Mouse (Mus musculus) hindlimb bud, embryonic 11.5 days (tissue): Measurements from ENCODE around the gene Rmdn3.

Experiments used
- DNase-seq: peaks from one replicate; pipeline ENCODE4 v3.0.0-alpha.2; 2012; ENCODE audit warnings: low read depth, low spot score; ENCODE audit errors: extremely low spot score

Gene Rmdn3

DNA sequence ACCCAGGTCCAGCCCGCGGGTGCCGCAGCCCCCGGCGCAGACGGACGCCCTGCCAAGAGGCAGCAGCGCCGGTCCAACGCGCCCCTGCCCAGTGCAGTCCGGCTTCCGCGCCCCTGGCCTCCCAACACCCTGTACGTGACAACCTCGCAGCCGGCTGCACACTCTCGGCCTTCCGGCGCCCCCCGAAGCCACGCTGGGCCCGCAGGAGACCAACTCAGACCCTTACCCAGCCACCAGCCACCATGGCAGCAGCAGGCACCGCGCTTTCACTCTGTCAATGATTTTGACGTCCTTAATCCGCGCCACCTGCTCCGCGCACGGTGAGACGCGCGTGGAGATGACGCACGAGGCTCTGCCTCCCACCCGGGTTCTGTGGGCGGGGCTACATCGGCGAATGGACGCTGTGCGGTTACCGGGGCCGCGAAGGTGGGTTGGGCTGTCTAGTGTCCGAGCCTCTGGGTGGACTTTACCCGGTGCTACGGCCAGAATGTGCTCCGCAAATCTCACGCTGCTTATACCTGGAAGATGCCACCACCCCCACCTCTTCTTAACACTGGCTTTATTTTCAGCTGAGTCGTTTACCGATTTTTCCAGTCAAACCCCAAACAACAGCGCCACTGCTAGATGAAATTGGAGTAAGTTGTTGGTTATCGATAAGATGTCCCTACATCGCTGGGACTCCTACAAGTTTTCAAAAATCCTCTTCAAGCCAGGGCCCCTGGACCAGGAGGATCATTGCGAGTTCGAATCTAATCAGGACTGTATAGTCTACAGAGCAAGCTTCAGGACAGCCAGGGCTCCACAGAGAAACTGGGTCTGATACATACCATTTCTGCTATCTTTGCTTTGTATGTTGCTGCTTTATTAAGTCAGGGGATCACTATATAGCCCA, at the start of gene Rmdn3:
Rmdn3 (minus strand) TSS at position 354 of the 892 bp plus-strand sequence.
- DNase-seq, result peak; percentile 85

DNA sequence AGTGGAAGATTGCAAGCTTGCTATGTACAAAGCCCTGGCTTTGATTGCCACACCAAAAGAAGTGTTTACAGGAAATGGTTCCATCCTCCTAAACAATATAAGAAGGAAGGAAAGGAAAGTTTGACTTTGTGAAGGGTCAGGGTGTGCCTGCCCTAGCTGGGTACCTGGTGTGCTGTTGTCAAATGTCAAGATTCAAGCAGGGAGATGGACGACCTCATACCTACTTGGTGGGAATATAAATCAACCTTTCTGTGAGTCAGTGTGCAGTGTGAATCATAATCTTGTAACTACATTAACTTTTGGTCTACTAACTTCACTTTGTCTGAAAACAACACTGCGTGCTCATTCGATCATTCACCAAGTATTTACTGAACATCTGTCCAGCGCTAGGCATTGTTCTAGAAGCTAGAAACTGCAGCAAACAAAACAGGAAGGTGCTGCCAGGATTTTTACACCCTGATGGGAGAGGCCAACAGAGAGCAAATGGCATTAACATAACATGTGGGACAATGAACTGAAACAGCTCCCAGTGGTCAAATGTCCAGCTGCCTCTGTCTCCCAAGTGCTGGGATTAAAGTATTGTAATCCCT, 47.1 kb upstream of the Rmdn3 start:
- no peak for DNase-seq

DNA sequence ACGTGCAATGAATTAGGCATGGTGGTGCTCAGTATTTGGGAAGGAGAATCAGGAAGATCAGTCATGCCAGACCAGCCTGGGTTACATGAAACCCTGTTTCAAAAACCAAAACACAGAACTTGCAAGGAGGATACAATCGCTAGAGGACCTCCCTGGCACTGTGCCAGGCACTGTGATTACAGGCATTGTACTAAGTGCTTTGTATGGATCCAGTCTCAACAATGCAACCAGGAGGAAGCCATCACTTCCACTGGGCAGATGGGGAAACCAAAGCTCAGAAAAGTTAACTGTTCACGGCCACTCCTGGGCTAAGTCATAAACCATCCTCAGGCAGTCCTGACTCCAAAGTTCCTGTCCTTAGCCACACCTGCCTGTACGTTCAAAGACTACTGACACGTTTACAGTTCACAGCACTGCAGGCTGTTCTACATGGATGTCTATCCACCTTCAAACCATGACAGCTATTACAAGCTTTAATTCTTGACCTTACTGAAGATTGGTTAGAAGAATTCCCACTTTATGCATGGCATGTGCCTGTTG, 46.1 kb upstream of the Rmdn3 start:
- no peak for DNase-seq

DNA sequence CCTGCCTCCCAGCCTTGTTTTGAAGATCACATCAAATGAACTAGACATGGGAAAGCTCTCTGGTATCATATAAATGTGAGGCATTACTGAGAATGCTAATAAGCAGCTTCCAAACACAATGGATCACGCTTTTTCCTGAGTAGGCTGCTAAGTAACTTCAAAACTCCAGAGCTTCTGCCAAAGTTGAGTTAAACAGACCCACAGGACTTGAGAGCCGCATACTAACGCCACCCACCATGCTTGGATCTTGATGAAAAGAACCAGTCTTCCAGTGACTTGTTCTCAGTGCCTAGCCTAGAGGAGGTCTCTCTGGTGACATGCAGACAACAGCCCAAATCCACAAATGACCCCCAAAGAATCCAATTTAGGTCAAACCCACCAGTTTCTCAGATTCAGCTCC, 42.1 kb upstream of the Rmdn3 start:
- DNase-seq, result no peak

DNA sequence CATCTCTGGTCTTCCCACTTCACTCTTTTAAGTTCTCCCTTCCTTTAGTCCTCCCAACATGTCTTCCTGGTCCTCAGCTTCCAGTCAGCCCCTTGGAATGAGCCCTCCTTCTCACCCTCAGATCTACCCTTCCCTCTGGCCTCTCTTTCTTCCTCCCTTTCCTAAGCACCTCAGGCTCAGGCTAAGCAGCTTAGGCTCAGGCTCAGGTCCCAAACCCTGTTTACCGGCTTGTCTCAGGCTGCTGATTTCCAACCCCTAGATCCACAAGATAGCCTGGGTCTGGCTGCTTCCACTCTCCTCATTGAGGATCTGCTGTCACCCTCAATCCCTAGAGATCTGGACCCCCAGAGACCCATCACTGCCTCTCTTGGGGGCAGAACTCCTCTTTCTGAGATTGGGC, 41.2 kb upstream of the Rmdn3 start:
- DNase-seq, result no peak

DNA sequence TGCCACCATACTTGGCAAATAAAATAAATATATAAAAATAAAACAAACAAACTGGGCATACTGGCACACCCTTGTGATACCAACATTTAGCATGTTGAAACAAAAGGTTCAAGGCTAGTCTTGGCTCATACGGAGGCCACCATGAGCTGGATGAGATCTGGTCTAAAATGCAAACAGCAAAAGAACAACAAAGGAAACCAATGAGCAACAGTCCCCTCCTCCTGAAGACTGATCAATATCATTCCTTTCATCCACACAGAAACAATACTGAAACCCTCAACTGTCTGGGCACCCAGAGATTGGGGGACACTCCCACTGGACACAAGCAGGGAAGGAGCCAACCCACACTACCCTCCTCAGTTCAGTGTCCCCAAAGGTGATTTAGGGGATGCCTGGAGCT, 40.7 kb upstream of the Rmdn3 start:
- DNase-seq, result no peak

DNA sequence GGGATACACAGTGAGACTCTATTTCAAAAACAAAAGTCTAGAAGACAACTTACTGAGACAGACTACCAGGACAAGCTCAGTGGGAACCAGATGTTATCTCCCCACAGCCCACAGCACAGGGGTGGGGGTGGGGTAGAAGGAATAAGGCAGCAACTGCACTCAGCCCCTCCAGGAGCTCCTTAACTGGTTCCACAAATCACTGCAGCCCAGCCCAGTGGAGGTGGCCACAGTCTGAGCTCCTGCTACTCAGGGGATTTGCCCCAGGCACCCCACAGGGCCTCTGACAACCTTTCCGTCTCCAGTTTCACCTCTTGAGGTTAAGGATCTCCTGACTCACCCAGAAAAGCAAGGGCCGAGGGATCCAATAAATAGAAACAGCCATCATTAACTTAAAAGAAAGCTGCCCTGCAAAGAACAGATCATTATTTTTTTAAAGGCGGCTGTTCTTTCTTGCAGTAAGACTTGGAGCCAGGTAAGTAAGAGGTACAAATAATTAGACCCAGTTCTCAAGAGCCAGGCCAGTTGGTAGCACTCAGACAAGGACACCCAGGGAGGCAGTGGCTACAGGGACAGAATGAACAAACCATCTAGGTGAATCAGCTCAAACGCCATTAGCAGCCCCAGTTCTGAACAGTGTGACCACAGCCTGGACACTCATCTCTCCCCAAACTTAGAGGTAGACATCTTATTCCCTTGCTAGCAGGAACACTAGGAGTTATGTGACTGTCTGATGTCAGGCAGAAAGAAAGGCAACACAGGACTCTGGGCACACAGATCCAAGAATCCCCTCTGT, 39.7 kb upstream of the Rmdn3 start:
- no peak for DNase-seq

DNA sequence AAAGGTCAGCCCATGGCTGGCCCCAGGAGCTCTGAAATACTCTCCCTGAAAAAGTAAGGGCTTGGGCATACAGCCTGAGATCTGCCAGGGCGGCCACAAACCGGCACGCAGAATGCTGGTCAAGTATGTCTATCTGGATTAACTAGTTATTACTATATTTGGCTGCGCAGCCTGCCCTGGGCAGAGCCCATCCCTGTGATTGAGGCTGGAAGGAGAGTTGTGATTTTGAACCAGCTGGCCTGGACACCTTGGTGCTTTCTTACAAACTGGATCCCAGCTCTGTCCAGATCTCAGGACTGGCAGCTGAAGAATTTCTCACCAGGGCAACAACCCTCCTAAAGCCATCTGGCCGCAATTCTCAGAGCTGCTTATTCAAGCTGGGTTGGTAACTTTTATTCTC, 37.3 kb upstream of the Rmdn3 start:
- DNase-seq, result no peak

DNA sequence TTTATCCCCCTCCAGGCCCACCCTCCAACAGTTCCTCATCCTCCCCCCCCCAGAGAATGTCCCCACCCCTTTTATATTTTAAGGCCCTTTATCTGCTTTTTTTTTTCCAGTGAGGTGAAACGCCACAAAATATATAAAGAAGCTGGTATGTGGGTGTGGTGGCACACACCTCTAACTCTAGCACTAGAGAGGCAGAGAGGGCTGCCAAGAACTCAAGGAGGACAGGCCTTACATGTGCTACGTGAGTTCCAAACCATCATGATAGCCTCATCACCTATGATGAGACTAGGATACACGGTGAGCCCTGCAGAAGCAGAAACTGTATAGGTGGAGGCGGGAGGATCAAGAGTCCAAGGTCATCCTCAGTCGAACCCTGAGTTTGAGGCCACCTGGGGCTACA, 34.1 kb upstream of the Rmdn3 start:
- DNase-seq, result no peak

DNA sequence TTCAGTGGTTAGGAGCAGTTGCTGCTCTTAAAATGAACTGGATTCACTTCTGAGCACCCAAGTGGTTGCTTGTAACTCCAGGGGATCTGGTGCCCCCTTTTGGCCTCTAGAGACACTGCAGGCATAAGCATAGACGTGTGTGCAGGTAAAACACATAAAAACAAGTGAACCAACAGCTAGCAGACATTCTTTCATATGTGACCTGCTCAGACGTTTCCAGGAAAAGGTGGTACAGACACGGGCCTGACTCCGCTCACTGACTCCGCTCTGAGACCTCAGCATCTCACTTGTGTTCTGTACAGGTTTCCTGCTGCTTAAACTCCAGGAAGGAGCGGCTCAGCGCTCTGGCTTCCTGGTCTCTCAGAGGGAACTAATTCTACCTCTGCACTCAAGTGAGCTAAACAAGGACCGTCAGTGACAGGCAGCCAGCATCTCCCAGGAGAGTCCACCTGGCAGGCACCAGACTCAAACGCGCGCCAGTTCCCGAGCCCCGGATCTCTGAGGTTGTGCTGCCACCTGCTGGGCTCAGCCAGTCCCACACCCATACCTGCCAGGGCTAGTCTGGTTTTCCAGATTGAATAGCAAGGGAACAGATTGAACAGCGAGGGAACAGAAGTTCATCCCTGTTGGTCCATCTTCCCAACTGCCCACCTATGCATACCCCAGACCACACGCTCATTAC, 32.3 kb upstream of the Rmdn3 start:
- no peak for DNase-seq

DNA sequence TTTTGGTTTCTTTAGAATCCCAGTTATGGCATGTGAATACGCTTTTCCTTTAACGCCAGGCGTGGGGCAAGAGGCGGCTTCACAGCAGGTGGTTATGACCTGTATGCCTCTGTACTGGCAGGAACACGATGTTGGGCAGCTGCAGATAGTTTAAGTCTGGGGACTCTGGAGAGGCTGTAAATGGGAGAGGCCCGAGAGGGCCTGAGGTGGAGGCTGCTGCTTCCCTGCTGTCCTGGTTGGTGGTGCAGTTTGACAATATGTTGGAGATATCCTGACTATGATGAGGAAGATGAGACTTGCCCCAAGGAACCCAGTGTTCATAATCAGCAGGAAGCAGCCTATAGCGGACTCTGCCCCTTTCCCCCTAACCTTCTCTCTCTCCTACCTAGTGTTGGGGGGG, 26.1 kb upstream of the Rmdn3 start:
- no peak for DNase-seq

DNA sequence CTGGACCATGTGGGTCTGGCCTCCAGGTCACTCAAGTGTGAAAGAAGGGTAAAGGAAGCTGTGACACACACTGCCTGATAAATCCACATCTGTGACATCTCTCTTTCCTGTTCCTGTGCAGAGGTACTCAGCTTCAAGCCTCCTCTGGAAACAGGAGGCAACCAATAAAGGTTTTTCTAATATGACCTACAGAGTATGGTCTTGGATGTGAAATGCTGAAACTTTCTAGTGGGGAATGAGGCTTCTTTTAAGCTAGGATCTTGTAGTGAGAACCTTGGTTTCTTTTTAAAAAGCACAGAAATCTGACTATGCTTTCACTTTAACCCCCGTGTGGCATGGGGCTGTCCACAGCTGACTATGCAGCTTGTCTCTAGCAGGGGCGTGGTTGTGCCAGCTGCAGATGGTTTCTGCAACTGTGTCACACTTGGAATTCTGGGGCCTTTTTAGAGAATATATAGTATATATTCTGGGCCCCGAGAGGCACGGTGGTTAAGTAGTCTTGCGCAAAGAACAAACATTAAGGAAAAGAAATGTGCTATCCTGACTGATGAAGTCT, 20.6 kb upstream of the Rmdn3 start:
- DNase-seq, result no peak

DNA sequence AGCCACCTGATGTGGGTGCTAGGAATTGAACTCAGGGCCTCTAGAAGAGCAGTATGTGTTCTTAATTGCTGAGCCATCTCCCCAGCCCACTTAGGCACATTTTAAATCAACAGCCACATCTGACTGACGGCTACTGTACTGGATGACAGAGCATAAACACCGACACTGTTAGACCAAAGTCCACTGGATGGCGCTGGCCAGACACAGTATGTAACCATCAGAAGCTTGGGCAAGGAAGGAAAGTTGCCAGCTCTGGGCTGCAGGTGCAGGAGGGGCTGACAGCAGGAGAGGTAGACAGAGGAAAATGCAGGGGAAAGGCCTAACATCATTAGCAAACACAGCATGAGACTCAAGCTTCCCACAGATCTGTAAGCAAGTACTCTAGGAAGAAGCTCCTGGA, 19.9 kb upstream of the Rmdn3 start:
- DNase-seq, result no peak

DNA sequence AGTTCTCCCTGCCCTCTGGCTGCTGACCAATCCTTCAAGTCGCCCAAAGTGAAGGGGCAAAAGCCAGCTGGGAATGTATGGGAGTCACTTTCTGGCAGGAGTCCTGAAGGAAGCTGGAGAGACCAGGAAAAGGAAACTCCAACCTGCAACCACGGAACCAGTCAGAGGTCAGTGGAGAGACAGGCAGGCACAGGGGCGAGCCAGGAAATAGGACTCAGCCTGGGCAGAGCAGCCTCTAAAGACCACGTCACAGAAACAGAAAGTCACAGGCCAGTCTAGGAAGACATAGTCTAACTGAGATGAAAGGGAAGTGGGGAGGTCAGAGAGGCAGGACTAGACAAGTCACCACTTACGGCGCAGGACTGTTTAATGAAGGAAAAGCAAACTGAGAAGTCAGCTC, 18.8 kb upstream of the Rmdn3 start:
- no peak for DNase-seq

DNA sequence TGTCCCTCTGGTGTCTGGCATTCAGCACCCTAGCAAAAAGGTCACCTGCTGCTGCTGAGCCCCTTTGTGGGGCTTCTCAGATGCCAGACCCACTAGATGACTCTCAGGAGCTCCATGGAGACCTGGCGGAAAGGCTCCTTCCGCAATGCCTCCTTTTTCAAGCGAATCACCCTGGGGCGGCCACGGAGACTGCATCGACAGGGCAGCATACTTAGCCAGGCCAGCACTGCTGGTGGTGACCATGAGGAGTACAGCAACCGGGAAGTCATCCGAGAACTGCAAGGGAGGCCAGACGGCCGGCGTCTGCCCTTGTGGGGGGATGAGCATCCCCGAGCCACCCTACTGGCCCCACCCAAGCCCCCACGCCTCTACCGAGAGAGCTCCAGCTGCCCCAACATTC, 18.0 kb upstream of the Rmdn3 start:
- DNase-seq, result no peak

DNA sequence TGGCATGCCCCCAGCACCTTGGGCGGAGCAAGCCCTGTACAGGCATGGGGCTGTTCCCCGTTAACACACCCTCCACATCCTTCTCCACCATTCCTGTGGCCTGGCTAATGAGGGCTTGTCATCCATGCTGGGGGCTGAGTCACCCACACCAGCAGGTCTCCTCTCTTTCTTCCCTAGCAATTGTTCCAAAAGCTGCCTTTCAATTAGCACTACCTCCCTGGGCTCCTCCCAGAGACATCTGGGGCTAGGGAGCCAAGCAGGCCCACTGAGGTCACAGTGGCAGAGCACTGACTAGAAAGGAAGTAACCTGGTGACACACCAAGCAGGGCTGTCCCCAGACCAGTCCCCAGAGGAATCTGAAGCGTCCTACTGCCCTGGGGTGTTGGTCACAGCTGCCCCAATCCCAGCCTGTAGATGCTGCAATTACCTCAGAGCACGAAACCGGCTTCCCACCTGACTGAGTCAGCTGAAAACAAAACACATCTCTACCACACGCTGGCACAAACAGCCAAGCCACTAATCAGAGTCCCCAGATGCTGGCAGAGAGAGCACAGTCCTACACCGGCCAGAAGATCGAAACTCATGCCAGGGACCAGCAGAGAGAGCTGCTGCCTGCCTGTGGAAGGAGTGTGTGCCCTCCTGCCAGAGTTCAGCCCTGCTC, 17.3 kb upstream of the Rmdn3 start, which contains the start of gene Gm14137:
Gm14137 (plus strand) TSS at position 519 of the 661 bp plus-strand sequence.
- DNase-seq, result no peak

DNA sequence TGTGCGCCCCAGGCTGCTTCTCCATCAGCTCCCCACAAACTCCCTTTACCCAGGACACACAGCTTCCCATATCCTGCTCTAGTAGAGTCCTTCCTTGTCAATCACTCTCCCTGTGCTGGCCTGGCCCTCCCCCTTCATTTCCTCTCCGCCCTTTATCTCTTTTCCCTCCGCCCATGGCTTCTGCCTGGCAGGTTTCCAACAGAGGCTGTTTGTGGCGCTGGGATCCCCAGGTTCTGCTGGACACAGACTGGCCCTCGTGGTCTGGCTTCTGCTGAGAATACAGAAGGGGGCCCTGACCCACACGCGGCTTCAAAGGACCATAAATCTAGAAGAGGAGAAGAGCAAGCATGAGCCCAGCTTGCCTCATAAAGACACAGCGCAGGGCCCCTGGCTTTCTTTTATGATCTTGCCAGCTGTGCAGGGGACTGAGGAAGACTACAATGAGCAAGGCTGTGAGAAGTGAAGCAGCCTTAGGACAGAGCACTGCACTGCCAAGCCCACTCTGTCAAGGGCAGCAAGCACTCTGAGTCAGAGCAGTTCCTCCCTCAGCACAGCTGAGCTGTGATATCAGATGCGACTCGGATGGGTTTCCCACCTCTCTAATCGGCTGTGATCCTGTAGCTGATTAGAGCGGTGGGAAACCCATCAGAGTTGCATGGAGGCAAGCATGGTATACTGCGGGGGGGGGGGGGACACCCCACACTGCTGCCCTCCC, 16.2 kb upstream of the Rmdn3 start:
- no peak for DNase-seq

DNA sequence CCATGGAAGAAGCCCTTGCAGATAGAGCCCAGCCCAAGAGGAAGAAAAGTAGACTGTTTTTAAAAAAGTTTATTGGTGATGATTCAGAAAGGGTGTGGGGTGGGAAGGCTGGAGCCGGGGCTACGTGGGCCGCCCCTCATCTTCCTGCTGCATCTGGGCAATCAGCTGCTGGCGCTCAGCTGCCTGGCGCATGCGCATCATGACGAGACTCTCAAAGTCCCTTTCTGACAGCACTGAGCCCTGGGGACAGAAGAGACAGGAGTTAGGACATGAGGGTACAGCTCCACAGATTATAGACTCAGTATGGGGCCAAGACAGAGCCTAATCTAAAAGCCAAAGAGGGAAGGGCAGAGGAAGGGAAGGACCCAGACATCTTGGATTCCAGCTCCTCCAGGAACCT, 15.6 kb upstream of the Rmdn3 start:
- no peak for DNase-seq

DNA sequence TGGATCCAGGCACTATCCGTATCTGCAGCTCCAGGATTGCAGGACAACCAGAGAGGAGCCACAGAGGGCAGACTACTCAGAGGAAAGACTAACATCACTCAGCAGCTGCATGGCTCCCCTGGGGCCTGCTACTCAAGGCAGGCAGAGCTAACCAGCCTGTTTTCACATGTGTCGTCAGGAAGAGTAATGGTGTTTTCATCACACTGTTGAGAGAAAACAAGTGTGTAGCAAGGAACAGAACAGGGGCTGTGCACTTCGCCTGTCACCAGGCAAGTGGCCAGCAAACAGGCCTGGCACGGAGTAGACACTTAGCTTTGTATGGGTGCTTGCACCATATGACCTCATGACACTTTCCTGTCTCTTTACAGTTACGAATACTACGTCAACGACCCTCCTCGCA, 14.7 kb upstream of the Rmdn3 start:
- DNase-seq, result no peak
